Mouse (Mus musculus) gastrocnemius, postnatal 4 days (tissue): ENCODE data around the gene Fkbpl. TPM values are rescaled to one million over a fixed set of nuclear protein-coding genes. Genes with fewer than 3 reads are reported as not detected.

Source experiments
- DNase-seq, 2 experiments: peaks; one replicate each; pipeline ENCODE4 v3.0.0; 2021 to 2022; ENCODE audit warnings: low spot score in 2 of 2, mixed read lengths in 2 of 2
- long read RNA-seq, 2 experiments: library from polyadenylated mRNA; stranded (forward); transcript quantifications; one replicate each; pipeline ENCODE4 v2.0.0; 2021
- total RNA-seq, 2 experiments: library from RNA; stranded (reverse); gene quantifications; 2 replicates each; pipeline ENCODE4 v1.2.3; 2021

The Fkbpl gene
- total RNA-seq = 1 to 10 TPM; 8.1 to 8.3 TPM
- long read RNA-seq, experiment 1, transcript Fkbpl-201 (2 exons, 1,270 nt) = major isoform, 5 of 6 reads
- long read RNA-seq, experiment 1, partial matches to known transcripts = 0 of 6 reads
- long read RNA-seq, experiment 1, other reads (novel, unspliced or antisense) = 0 of 6 reads
- long read RNA-seq, experiment 2, partial matches to known transcripts = 0 of 4 reads
- long read RNA-seq, experiment 2, other reads (novel, unspliced or antisense) = 0 of 4 reads

DNA sequence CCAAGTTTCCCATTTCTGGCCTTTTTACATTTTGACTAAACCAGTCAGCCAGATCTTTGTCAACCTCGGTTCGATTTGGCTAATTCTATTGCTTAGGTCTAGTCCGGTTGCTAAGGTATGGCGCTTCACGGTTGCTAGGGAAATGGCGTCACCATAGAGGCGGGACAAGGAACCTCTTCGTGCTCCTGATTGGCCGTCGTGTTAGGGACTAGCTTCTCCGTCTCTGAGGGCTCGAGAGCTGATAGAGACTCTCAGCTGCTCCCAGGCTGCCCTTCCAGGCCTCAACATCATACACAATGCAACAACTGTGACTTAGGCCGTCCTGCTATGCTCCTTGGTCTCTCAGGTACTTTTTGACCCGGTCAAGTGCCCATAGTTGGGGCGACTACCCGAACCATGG is at the start of gene Fkbpl:
TSS of gene Fkbpl (plus strand) at position 157 of the 400 bp plus-strand sequence.
- peak; percentile 82 to 94 for DNase-seq

DNA sequence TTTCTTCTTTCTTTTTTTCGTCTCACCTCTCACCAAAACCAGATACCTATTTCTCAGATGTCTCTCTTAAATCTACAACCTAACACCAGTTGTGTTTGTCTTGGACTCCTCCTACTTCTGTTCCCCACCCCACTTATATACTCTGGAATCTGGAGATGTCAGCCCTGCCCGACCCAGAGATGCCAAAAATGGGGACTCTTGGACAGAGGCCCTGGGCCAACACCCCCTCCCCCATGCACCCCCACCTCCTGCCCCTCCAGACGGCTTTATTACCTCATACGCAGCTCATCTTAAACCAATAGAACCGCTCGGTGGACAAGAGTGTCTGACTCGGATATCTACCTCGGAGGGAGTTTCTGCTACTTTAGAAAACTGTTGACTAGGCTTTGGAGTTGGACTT is 48.5 kb upstream of the Fkbpl start:
- DNase-seq = no peak

DNA sequence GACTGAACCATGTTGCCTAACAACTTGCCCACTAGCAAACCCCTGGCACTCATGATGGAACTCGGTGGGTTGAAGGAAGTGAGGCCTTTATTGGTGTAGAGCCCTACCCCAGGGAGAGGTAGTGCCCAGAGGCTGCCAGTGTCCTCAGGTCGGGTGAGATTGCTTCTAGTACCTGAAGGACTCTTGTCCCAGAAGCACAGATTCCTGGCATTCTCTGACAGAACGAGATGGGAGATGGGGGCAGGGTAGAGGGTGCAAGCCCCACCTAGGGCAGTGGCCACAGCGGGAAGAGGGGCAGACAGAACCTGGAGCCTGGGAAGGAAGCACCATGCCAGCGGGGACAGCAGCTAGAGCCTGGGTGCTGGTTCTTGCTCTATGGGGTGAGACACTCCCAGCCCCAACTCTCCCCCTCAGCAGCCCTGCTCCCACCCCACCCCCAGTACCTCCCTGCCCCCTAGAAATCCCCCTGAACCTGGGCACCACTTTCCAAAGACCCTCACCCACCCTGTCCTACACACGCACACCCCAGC is 46.9 kb upstream of the Fkbpl start, which contains the start of gene Ager:
TSS of gene Ager (plus strand) at position 297 of the 530 bp plus-strand sequence.
- DNase-seq = no peak

DNA sequence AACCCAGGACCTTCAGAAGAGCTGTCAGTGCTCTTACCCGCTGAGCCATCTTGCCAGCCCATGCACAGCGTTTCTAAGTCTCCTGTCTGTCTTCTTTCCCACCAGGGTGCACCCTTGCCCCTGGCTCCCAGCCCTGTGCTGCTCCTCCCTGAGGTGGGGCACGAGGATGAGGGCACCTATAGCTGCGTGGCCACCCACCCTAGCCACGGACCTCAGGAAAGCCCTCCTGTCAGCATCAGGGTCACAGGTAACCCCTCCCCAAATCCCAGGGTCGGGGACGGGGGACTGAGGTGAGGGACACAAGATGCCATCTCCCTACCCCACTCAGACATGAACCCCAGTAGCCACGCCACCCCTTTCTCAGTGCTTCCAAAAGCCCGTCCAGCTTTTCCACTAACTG is 44.7 kb upstream of the Fkbpl start:
- DNase-seq = no peak

DNA sequence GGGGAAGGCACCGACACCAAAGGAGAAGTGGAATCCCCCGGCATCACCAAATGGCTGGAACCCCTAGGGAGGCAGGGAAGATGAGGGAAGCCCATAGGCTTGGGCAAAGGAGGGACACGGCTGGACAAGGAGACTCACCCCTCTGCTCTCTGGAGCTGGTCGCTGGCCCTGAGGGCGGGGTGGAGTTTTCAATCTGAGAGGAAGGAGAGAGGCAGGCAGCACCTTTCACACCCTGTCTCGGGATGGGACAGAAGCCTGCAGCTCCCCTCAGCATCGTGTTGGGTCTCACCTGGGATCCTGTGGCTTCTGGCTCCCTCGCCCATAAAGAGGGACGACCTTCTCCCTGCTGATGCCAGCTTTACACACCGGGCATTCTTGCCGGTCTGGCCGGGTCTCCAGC is 42.8 kb upstream of the Fkbpl start:
- DNase-seq = no peak

DNA sequence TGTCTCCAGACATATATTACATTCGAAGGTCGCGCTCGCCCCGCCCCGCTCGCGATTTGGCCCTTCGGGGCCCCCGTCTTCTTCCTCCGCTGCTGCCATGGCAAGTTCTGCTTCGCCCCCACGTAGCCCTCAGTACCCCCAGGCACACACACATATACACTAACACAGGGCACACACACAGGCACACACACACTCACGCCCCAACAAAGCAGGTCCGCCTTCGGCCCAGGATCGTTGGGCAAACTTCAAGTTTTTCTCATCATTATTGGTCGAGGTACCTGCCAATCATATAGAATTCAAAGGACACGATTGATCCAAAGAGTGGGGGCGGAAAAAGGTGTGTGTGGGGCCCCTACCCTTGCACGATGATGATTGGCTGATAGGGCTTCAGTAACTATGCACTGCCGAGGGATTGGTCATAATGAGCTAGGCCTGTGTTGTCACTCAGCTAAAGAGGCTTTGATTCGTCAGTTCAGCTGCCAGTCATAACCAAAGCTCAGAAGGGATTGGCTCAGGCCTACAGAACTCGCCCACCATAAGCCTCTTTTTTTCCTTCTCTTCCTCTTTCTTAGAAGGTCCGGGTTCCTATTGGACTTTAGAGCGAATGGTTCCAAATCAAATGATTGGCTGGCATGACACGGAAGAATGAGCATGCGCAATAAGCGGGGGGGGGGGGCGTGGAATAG is 41.0 kb upstream of the Fkbpl start, which contains the start of gene Rnf5:
TSS of gene Rnf5 (minus strand) at position 316 of the 686 bp plus-strand sequence.
- peak; percentile 91 to 99 for DNase-seq

DNA sequence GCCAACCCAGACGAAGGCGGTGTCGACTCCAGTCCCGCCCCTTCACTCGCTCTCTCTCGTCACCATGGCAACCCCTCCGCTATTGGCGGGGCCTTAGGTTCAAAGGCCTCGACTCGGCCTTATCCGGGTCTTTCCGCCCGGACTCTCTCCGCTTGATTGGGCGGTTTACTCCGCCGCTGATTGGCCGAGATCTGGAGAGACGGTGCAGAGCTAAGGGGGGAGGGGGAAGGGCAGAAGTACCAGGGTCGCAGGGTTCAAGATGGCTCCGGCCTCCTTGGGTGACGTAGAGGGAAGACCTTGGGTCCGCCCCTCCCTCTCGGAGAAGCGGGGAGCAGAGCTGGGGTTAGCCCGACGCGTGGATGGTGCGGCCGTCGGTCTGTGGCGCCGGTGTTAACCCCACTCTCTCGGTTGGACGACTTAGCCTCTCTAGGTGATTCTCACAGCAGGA is 40.5 kb upstream of the Fkbpl start, which contains the start of gene Agpat1:
TSS of gene Agpat1 (plus strand) at position 202 of the 448 bp plus-strand sequence.
- DNase-seq = peak; percentile 97 to 99

DNA sequence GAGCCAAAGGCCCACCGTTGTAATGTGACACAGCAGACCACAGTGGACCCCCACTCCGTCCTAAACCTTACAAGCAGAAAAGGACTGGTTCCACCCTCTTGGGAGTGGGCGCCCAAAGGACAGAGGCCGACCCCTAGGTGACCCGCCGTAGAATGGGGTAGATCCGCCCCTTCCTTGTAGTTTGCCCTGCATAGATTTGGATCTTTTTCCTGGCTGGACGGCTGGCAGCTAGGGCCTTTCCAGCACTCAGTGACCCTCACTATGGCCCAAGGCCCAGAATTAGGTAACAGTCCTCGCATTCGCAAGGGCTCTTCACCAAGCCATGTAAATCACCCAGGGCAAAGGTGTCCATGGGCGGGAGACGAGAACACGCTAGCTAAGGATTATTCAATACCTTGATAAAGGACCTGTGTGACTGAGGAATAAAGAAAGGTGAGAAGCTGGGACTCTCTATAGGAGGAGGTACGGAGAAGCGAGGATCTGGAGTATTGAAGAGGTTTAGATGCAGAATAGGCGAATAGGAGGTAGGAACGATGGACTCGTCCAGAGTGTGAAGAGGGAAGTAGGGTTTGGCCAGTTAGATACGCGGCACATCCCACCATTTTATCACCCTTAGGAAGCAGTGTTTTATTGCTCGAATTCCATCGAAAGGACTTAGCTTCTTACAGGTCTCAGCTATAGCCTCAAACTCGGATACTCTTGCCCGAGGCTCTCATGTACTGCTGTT is 39.9 kb upstream of the Fkbpl start:
- no peak for DNase-seq

DNA sequence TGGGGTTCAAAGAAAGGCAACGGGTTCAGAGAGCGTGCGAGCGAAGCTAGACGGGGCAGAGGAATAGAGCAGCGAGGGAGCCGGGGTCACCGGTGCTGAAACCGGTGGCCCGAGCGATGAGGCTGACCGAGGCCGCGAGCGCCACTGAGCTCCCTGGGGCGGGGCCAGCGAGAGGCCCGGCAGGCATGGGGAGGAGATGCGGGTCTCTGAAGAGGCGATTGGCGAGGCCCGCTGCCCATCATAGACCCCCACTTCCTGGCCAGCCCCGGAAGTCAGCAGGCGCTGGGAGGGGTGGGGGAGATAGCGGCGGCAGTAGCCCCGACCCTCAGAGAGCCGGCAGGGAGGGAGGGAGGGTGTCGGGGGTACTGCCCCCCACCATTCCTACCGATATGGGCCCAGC is 39.0 kb upstream of the Fkbpl start:
- peak; percentile 95 to 97 for DNase-seq

DNA sequence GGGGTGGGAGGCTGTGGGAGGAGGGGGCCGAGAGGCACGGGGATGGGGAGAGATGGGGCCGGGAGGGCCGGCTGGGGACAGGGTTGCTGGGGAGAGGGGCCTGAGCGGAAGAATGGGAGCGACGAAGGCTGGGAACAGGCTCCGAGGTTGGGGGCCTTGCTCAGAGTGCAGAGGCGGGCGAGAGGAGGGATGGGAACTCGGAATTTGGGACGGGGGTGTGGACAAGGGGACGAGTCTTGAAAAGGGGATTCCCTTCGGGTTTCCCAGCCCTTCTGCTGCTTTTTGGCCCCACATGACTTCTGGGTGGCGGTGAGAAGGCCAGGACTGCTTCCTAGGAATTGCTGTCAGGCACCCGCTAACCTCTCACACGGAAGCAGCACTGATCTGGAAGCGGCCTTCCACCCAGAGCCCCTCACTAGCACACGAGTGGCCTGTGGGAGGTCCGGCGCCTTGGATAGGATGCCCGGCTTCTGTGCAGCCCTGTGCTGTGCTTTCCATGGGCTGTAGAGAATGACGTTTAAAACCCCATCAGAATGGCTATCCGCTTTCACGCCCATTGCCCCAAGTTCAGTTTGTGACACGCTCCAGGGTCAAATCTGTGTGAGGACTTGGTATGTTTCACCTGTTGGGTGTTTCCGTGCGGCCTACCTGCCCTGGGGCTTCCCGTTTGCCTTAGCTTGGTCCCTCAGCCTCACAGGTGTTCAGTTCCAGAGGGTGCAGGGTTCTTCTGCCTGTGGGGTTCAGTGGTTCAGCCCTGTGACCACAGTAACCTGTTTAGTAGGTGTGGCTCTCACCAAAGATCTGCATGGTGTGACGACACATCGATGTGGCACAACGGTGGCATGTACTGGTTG is 38.2 kb upstream of the Fkbpl start:
- DNase-seq = no peak

DNA sequence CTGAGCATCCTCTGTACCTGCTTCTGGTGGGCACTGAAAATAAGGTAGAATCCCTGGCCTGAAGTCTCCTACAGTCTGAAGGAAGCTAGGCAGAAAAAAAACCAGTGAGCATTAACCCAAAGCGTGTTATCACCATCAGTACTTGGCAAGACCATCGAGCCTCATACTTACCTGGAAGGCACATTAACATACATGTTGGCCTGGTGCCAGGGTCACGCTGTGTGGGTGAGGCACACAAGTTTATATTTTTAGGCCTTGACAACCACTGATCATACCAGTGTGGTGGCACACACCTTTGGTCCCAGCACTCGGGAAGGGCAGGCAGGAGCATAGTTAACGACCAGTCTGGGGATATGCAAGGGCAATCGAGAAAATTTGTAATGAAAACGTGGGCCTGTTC is 36.6 kb upstream of the Fkbpl start:
- DNase-seq = no peak

DNA sequence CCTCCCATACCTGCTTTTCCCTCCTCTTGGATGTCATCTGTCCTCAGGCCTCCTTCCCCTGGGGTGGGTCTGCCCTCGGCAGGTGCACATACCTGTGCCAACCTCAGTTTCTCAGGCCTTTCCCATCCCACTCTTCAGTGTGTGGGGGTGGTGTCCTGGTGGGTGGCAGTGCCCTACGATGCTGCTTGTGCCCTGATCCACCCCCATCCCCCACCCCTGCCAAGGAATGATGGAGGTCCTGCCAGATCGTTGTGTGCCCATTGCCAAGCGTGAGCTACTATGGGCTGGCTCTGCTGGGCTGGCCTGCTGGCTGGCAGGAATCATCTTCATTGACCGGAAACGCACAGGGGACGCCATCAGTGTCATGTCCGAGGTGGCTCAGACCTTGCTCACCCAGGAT is 33.5 kb upstream of the Fkbpl start:
- no peak for DNase-seq

DNA sequence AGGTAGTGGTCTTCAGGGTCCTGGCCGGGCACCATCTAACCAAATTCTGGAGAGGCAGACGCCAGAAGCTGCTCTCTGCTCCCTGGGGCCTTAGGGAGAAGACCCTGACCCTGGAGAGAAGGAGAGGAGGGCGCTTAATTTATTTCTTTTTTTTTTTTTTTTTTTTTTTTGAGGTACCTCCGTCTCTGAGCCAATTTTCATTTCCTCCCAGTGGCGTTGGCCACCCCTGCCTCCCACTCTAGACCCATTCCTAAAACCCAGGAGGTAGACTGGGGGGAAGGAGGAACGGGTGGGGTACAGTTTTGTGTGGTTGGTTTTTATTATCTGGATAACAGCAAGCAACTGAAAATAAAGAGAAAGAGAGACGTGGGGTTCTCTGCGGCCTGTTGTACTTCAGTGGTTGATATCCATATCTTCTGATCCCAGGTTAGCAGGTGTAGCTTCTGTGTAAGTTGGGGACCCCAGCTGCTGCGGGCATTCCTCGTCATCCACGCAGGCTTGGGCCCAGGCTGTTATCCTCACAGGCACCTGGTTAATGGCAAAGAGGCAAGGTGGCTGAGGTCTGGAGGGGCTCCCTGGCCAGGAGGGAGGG is 31.4 kb upstream of the Fkbpl start:
- DNase-seq = no peak

DNA sequence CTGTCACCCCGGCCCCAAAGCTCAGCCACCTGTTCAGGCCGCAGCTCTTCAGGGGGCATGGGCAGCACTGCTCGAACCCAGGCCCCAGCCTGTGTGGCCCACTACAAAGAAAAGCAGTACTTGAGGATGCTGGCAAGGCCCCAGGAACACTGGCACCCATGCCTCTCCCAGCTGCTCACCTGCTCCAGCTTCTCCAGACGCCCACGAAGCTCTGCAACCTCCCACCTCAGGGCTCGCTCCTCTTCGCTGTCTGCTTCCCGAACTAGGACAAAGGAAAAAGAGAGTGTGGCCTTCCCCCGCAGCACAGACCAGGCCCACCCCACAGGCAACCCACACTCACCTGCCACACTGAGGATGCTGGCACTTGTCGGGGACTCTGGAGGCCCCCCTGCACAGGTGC is 30.7 kb upstream of the Fkbpl start:
- DNase-seq = no peak

DNA sequence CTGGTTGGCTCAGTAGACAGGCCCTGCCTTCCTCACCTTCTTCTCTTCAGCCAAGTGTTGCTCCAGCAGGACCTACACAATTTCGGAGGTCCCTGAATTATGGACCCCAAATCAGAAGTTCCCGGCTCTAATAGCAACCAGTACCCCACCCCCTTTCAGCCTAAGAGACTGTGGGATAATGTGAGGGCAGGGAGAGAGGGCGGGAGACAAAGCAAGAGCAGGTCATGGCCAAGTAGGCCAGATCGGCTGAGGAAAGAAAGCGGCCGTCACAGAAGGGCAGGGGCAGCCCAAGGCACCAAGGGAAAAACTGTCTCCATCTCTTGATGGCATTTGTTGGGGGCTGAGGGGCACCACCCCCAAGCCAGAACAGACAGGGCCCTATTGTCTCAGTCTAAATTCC is 28.7 kb upstream of the Fkbpl start, which contains the start of gene Egfl8:
TSS of gene Egfl8 (minus strand) at position 101 of the 400 bp plus-strand sequence.
- DNase-seq = no peak

DNA sequence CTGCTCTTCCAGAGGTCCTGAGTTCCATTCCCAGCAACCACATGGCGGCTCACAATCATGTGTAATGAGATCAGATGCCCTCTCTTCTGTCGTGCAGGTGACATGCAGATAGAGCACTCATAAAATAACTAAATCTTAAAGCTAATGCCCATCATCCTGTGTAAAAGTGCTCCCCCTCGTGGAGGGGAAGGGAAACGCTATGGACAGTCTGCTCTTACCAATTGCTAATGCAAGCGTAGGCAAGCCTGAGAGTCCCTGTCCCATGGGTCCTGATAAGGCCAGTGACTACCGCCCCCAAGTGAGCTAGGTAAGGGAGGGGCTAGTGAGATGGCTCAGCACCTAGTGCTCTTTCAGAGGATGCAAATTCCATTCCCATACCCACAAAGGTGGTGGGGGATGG is 25.6 kb upstream of the Fkbpl start:
- DNase-seq = no peak

DNA sequence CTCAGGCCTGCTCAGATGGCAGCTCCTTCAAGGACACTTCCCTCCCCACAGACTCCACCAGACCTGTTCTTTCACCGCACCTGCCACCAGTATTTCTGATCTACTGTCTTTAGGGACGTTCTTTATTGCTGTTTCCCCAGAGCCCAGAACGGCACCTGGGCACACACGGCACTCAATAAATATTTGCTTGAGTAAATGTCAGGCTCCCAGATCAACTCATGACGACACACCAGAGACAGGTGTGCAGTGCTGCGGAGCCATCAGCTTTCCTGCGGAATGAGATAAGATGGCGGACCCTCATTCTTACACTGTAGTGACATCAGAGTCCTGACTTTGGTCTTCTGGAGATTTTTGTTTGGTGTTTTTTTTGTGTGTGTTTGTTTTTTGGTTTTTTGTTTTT is 23.6 kb upstream of the Fkbpl start:
- no peak for DNase-seq

DNA sequence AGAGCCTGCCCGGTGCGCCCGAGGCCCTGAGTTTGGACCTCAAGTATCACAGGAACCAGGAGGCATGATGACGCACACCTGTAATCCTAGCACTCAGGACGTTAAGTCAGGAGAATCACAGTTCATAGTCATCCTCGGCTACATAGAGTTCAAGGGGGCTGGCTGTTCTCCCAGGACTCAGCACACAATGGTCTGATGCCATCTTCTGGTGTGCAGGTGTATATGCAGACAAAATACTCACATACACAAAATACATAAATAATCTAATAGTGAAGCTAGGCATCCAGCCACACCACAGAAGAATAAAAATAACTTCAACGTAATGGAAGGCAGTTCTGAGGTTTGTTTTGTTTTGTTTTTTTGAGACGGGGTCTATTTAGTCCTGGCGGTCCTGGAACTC is 21.4 kb upstream of the Fkbpl start:
- DNase-seq = no peak

DNA sequence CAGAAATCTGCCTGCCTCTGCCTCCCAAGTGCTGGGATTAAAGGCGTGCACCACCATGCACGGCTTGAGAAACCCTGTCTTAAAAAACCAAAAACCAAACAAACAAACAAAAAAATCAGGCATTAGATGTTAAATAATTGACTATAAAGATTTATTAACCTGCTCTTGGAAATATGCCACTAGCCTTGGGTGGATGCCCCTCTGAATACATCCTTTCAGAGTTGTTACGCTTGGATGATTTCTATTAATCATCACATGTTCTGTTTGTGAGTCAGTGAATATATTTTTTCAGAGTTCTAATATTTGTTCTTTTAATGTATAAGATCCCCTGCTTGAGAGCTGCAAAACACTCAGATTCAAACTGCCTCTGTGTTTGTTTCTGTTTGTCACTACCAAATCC is 19.6 kb upstream of the Fkbpl start:
- DNase-seq = no peak

DNA sequence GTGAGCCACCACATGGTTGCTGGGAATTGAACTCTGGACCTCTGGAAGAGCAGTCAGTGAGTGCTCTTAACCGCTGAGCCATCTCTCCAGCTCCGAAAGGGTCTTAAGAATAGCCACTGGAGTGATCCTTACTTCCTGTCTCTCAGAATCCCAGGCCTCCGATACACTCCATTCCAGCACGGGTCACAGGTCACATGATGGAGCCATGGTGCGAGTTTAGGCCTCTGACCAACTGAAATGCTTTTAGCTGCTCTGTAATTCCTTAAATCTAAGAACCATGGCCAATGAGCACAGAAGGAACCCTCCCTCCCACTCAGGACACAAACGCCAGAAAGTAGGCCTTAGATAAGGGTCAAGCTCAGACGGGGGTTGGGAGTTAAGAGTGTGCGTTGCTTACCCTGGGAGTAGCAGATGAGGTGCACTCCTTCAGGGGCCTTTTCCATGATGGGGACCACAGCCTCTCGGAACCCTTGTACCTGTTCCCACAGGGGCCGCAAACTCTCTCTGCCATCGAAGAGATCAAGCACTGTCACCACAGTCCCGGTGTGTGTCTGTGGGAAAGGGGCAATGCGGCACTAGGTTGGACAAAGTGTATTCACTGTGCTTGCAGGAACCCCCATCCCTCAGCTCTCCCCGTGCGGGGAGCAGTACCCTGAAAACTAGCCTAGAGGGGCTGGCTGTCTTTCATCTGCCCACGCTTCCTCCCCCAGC is 18.3 kb upstream of the Fkbpl start:
- no peak for DNase-seq
